In genomic region chr10:38553688-38554680, GRCm38 (mm10) we compare ENCODE assay signal across 8 mouse cellular contexts.
DNase-seq lines count a peak whose midpoint lies in the region; ATAC-seq lines count a peak whose summit lies in the region.

No protein-coding gene starts in this region.

- 4% methylated on average over 18 of the region's 18 CpGs for WGBS in hindbrain, embryonic 15.5 days
- WGBS in midbrain, embryonic 13.5 days, result 2% methylated on average over 18 of the region's 18 CpGs
- WGBS in stomach, embryonic 15.5 days, result 12% methylated on average over 18 of the region's 18 CpGs

- no peaks in the 10 kb centered on the region for H3K27me3 ChIP-seq in hindbrain, embryonic 15.5 days
- no peaks in the 10 kb centered on the region for H3K27me3 ChIP-seq in midbrain, embryonic 13.5 days
- no peaks in the 10 kb centered on the region for H3K27me3 ChIP-seq in stomach, embryonic 15.5 days (replicated peaks)

- H3K9ac ChIP-seq in hindbrain, embryonic 15.5 days, result peak overlapping the region; percentile 41
- peak overlapping the region; percentile 64 for H3K9ac ChIP-seq in midbrain, embryonic 13.5 days (replicated peaks)
- no peak overlapping the region; the same call in 1 of the 2 replicates for H3K9ac ChIP-seq in stomach, embryonic 15.5 days

- no peaks in the 10 kb centered on the region for H3K36me3 ChIP-seq in hindbrain, embryonic 15.5 days
- no peaks in the 10 kb centered on the region for H3K36me3 ChIP-seq in midbrain, embryonic 13.5 days
- no peaks in the 10 kb centered on the region for H3K36me3 ChIP-seq in stomach, embryonic 15.5 days

- no peaks in the 10 kb centered on the region for H3K9me3 ChIP-seq in hindbrain, embryonic 15.5 days
- no peaks in the 10 kb centered on the region for H3K9me3 ChIP-seq in midbrain, embryonic 13.5 days
- H3K9me3 ChIP-seq in stomach, embryonic 15.5 days, result no peaks in the 10 kb centered on the region

- H3K4me2 ChIP-seq in hindbrain, embryonic 15.5 days, result peak overlapping the region; percentile 52
- H3K4me2 ChIP-seq in midbrain, embryonic 13.5 days (replicated peaks), result peak overlapping the region; percentile 53
- peak overlapping the region; percentile 57 for H3K4me2 ChIP-seq in stomach, embryonic 15.5 days

- peaks cover 9% of the 10 kb centered on the region for H3K4me1 ChIP-seq in hindbrain, embryonic 15.5 days (replicated peaks)
- H3K4me1 ChIP-seq in midbrain, embryonic 13.5 days (replicated peaks), result peaks cover 14% of the 10 kb centered on the region
- H3K4me1 ChIP-seq in stomach, embryonic 15.5 days, result no peaks in the 10 kb centered on the region

- intact Hi-C loops in left cerebral cortex, postnatal 4 days (cut with DNase I), result loop anchor here (2.0 to 10.0 kb wide), 2 partner anchors 301 to 1417 kb away; no protein-coding TSS in a partner anchor

- peak; percentile 50 for DNase-seq in ES-CJ7 (ENCODE audit: low read depth, low spot score)
- peak; percentile 19 for DNase-seq in cerebellum, adult 8-10 months
- DNase-seq in left cerebral cortex, postnatal 4 days, result peak; percentile 59
- DNase-seq in spleen, postnatal 4 days (ENCODE audit: low spot score in 2 of 2), result no peak

- ATAC-seq in frontal cortex, adult (ENCODE audit: low TSS enrichment), result peak; percentile 88
- peak; percentile 96 for ATAC-seq in hindbrain, embryonic 15.5 days (ENCODE audit: low FRiP score, low read depth)
- ATAC-seq in midbrain, embryonic 13.5 days, result peak; percentile 97
- peak; percentile 80; the same call in 1 of the 2 replicates for ATAC-seq in stomach, embryonic 15.5 days (ENCODE audit: insufficient read depth, low FRiP score, low read depth)

- H3K4me3 ChIP-seq in hindbrain, embryonic 15.5 days, result peak overlapping the region; percentile 35
- H3K4me3 ChIP-seq in midbrain, embryonic 13.5 days (replicated peaks), result peak overlapping the region; percentile 35
- peak overlapping the region; percentile 27 for H3K4me3 ChIP-seq in stomach, embryonic 15.5 days (replicated peaks)

- H3K27ac ChIP-seq in hindbrain, embryonic 15.5 days (replicated peaks), result peak overlapping the region; percentile 84
- peak overlapping the region; percentile 94 for H3K27ac ChIP-seq in midbrain, embryonic 13.5 days
- H3K27ac ChIP-seq in stomach, embryonic 15.5 days, result peak overlapping the region; percentile 69

Comparison
In these comparisons a context has a peak if more than half of its experiments do, and no peak if none do; other contexts are left out.
1. DNase-seq: peak in ES-CJ7 (single experiment), cerebellum, adult 8-10 months (single experiment) and left cerebral cortex, postnatal 4 days (single experiment); none in spleen, postnatal 4 days (0 of 2).
2. Peak in every context shown above with its lines, with median percentiles within 50 percentile points of each other: ATAC-seq, H3K27ac ChIP-seq, H3K4me2 ChIP-seq and H3K4me3 ChIP-seq.